Mouse (Mus musculus) yolk sac, embryonic 10.5 days (tissue): ENCODE results near the gene Safb2.

Experiments
- DNase-seq: peaks from one replicate; pipeline ENCODE4 v3.0.0-alpha.2; 2017; ENCODE audit warnings: low spot score

Gene Safb2

DNA sequence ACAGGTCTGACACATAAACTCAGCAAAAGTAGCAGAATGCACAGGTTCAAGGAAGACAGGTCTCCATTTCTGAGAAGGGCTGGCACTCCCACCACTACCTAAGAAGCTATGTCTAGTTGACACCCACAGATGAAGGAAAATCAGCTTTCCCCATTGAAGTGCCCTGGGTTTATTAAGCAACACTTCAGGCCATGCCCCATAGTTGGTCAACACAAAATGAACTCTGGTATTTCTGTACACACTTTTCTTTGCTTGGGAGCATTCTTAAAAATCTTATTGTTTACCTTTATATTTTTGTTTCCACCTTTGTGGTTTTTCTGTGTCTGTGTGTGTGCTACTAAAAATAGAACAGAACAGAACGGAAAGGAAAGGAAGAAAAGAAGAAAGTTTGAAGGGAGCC, 24.3 kb downstream of the Safb2 start:
- no peak for DNase-seq

DNA sequence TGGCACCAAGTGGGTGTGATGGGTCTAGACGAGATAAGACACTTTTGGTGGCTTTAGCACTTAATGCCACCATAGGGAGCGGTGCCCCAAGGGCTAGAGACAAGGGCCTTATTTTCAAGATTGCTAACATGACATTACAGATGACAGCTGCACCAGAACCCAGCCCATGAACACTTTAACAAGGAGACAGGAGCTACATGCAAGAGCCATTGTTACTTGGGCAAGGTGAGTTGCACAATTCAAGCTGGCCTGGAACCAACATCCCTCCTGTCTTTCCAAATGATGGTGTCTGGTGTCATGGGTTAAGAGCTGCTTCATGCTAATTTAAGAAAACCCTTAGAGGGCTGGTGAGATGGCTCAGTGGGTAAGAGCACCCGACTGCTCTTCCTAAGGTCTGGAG, 25.0 kb downstream of the Safb2 start:
- no peak for DNase-seq

DNA sequence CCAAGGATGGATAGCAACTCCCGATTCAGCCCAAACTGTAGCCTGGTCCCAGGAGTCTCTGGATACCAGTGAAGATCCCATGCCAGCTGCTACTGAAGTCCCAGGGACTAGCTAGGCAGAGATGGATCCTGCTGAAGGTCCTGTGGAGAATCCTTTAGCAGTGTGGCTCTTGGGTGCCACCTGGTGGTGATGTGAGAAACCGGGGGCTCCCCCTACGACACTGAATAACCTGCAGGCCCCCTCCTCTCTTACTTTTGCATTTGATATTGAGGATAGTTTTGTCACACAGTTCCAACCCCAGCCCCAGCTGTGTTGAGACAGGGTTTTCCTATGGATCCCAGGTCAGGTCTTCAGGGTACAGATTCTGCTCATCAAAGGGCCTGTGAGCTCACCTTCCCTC, 25.9 kb downstream of the Safb2 start:
- DNase-seq, result peak; percentile 42

DNA sequence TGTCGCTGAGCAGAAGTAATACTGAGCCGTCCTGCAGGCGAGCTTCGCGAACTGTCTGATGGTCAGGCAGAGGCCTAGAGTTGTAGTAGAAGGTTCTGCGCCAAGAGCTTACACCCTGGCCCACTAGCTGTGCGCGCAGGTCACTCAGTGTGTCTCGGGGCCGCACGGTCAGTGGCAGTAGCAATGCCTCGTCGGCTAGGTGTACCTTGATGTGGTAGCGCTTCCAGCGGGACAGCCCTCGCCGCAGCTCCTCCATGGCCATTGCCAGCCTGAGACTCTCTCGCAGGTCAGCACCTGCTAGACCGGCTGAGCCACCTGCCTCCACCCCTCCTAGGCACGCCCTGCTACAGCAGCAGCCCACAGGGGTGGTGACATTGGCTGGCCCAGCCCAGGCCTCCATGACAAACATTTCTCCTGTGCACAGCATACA, 30.2 kb downstream of the Safb2 start, which contains the start of gene Gm20219:
Gm20219 (minus strand) TSS at position 266 of the 430 bp plus-strand sequence.
- DNase-seq, result no peak

DNA sequence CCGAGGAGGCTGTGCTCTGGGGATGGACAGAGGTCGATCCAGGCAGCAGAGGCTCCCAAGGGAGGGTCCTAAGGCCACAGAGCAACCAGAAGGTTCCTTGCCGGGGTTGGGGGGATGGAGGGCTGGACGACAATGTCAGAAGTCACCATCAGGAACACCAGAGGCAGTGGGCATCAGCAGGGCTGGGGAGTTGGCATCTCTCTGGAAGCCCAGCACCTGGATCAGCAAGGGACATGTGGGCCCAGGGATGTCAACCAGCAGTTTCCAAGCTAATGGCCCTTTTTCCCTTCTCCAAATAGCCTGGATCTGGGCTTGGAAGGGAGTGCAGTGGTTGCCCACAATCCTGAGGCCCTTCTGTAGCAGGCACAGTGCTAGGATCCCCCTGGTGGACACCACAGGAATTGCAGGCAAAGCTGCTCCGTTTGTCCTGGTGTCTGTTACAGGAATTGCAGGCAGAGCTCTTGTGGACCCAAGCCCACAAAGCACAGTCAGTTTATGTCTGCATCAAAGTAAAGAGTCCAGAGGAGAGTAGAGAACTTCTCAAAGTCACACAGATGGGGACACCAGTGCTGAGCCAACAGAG, 31.5 kb downstream of the Safb2 start:
- peak; percentile 27 for DNase-seq

DNA sequence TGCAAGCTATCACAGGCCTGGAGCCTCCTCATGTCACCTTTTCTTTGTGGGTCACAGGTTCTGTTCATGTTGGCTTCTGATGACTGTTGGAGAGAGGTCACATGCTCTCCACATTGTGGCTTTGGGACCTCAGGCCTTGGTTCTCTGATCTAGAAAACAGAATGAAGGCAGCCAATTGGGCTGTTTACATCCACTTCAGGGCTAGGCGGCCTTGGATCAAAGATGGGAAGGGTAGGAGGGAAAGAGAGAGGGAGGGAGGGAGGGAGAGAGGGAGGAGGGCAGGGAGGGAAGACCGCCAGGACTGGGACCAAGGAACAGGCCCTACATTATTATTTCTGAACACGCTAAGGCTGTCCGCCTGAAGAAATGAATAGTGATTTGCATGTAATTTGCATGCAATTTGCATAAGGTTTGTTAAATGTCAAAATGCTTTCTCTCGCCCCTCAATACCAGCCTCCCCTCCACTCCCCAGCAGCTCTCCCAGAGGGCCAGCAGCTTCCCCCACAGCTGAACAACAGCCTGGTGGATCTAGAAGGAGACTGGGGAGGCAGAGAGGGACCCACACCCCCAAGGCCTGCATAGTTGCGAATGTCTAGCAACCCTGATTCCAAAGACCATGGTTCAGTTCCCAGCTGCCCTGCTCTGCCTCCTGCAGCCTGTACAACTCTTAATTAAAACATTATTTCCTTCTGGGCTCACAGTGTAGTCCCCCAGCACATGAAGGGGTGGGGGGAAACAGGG, 32.4 kb downstream of the Safb2 start:
- no peak for DNase-seq

DNA sequence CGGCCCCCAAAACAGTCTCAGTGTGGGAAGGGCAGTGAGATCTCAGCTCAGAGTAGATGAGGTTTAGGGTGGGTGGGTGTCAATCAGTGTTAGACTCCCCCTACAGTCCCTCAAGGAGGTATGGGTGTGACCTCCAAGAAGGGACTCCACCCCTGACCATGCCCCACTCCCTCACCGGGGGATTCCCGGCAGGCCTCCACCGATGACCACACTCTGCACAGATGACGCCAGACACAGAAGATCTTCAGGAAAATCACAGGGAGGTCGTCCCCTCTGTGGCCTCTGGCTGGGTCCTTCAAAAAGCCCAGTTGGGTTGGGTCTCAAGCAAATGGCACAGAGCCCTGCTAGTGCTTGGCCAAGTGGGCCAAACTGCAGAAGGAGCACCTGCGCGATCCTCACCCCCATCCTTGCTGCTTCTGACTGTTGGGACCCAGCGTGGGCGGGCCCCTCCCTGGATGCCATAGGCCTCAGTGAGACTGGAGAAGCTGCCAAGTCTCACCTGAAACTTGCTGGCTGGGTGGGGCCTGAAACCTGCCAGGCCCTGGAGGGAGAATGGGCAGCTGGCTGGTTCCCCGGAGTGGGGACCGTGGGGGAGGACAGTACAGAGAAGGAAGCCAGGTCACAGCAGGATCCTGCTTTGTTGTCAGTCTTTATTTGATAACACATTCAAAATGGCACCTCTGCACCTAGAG, 33.5 kb downstream of the Safb2 start:
- DNase-seq, result no peak

DNA sequence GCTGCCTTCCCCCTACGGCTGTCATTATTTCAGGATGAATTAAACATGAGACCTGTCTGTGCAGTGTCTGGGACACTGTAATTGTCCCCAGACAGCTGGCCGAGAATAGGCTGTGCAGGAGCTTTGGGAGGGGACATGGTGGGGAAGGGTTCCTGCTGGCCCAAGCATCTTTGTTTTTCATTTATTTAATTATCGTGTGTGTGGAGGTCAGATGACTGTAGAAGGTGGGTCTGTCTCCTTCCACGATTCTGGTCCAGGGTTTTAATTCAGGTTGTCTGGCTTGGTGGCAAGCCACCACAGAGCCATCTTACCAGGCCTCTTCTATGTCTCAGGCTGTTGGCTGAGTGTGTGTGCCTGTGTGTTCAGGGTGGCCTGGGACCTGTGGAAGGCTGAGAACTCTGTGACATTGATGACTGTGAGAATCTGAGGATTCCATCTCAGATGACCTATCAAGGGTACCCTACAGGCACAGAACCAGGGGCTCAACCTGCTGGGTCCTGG, 35.7 kb downstream of the Safb2 start:
- no peak for DNase-seq

DNA sequence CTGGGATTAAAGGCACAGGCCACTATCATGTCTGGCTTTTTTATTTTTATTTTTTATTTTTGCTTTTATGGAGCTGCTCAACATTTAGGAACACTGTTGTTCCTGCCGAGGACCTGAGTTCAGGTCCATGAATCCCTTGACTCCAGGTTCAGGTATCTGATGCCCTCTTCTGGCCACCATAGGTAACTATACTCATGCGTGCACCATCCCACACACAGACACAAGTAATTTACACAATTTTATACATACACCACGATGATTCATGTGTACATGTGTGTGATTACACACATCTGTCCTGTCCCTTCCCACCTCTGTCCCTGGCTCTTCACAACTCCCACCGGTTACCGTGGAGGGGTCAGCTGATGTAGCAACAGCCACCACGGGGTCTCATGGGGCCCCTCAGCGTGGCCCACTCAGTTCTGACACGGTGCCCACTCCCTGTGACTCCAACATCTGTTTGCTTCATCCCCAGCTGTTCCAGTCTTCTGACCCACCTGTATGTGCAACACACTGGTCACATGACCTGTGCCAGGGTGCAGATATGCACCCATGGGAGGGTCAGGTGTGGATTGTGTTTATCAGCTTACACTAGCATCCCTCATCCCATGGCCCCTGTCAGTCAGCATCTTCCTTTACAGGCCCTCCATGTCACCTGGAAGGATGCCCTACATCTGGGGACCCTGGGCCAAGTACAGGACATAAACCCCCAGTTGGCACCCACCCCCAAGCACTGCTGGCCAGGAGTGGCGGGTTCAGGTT, 36.4 kb downstream of the Safb2 start:
- no peak for DNase-seq

DNA sequence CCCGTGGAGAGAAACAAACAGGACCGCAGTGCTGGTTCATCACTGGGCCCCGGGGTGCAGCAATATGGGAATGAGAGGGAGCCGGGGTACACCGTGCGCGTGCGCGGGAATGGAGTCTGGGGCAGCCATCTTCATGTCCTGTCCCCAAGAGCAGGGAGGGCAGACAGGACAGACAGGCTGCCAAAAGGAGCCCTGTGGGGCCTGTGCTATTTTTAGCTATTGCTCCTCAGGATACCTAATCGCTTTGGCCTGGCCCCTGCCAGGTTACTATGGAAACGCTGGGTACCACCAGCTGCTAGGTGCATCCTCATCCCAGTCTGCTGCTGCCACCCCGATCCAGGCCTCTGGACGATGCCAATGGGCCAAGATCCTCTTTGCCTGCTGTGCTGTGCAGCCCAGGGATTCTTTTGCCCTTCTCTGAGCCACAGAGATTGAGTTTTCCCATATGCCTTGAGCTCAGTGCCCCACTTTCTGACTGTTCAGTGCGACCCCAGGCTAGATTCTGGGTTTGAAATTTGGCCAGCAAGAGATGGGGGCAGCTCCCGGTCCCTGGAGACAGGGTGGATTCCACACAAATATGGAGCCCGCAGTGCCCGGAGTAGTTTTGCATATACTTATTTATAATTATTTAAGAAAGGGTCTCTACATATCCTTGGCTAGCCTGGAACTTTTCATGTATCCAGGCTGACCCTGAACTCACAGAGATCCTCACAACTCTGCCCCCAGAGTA, 37.1 kb downstream of the Safb2 start:
- no peak for DNase-seq

DNA sequence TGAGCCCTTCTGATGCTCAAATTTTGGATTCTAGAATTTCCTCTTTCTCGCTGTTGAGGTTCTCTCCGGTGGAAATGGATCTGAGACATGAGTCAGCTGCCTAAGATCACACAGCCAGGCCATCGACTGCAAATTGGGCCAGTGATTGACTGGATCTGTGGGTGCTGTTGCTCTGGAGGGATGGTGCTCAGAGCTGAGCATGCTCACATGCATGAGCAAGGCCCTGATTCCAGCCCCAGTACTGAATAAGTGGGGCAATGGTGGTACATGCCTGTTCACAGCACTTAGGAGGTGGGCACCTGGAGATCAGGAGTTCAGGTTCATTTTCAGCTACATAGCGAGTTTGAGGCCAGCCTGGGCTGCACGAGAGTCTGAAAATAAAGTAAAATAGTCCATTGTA, 37.8 kb downstream of the Safb2 start:
- no peak for DNase-seq

DNA sequence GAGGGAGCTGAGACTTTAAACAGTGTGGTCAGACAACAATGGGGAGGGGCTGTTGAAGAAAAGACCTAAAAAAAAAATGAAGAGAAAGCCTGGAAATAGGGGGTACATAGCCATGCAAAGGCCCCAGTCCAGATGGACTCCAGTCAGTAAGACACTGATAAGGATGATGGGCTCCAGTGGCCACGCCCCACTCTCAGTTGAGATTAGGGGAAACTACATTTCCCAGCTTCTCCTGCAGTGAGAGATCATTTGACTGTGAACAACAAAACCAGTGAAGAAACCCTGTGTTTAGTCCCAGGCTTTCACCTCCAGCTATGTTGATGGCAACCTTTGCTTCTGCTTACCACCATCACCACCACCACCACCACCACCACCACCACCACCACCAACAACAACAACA, 38.4 kb downstream of the Safb2 start:
- no peak for DNase-seq

DNA sequence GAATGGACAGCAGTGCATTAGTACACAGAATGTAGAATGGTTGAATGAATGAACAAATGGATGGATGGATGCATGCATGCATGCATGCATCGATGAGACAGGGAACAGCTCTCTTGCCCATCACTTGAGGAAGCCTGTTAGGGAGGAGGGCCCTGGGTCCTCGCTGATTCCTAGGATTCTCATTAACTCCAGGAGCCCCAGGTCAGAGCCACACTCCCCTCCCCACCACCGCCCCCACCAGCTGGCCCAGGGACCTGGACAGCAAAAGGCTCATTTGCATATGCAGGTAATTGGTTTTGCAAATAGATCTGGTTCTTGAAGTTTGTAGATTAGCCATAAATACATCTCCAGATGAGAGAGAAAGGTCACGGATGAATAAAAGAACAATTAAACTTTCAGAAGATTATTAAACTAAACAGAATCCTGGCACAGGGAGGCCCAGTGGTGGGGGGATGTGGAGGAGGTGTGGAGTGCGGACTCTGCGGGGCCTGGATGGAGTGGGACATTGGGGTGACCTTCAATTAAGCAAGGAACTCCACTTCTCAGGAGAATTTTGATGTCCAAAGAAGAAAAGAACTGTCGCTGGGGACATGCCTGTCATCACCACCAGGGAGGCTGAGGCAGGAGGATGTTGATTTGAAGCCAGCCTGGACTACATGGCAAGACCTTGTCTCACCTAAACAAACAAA, 39.5 kb downstream of the Safb2 start:
- DNase-seq, result no peak

DNA sequence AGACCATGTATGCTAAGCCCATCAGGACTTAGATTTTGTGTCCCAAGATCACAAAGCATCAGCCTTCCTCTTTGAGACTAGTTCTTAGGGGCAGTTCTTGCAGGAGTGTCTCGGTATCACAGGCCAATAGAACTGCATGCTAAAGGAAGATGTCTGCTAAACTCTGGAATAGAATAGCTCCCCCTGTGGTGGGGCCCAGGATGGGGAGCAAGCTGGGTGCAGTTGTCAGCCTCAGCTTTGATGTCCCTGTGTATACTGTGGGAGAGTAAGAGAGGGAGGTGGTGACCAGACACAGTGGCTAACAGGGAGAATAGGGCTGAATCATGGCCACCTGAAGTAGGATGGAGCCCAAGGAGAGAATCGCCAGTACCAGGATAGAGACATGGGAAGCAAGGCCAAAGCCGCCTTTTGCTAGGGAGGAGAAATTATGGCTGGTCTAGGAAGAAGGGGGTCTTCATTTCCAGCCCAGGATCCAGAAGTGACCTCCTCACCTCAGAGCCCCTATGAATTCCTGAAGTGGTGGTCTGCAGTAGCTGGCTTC, 40.6 kb downstream of the Safb2 start:
- no peak for DNase-seq

DNA sequence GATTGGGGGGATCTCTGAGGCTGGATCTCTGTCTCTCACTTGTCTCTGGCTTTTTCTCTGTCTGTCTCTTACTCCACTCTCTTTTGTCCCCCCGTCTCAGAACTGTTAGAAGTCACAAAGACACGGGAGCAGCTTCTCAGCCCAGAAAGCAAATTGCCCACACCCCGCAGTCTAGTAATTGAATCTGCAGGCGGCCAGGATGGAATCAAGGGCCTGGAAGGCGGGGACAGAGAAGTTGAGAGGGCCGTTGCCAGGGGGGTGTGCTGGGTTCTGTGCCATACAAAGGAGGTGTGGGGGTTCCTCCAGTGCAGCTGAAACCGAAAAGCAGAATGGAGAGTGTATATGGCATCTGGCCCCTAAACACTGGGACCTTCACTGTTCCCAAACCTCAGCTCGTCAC, 41.6 kb downstream of the Safb2 start:
- DNase-seq, result no peak

DNA sequence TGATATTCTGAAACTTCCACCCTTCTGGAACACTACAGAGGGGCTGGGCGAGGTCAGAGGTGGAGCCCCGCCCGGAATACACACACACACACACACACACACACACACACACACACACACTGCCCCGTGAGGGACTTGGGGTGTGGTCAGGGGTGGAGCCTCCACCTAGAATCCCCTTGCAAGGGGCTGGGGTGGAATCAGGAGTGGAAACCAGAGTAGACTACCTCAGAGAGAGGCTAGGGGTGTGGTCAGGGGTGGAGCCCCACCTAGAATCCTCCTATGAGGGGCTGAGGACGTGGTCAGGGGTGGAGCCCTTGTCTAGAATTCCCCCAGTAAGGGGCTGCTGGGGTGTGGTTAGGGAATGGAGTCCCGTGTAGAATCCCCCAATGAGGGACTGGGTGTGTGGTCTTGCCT, 43.8 kb downstream of the Safb2 start:
- DNase-seq, result no peak

DNA sequence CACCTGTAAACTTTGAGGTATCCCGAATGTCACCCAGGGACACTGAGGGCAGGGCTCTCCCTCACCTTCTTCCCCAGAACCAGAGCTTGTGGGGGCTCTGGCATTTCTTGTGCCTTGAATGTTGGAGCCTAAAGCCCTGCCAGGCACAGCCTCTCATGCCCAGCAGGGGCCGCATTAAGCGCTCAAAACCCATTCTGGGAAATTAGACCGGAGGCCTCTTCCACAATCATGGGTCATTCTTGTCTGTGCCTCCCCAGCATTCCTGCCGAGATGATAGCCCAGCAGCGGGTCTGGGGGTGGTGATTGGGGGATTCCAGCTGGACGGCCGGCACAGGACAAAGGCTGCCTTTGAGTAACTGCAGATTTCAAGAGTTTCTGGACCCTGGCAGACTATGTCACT, 46.5 kb downstream of the Safb2 start:
- DNase-seq, result no peak

DNA sequence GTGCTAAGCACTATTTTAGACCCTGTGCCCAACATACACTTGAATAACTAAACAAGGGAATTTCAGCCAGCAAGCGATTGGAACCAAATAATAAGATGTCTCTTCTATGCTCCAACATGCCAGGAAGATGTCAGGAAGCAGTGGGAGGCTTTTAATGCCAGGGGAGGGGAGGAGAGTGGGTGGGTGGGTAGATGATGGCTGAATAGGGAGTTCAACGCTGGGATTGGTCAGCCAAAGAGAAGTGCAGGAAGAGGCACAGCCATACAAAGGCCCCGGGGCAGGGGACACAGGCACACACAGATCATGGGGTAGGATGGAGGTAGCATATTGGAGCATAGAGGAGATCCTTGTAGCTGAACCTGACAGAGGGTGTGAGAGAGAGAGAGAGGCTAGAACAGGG, 47.5 kb downstream of the Safb2 start:
- DNase-seq, result no peak

DNA sequence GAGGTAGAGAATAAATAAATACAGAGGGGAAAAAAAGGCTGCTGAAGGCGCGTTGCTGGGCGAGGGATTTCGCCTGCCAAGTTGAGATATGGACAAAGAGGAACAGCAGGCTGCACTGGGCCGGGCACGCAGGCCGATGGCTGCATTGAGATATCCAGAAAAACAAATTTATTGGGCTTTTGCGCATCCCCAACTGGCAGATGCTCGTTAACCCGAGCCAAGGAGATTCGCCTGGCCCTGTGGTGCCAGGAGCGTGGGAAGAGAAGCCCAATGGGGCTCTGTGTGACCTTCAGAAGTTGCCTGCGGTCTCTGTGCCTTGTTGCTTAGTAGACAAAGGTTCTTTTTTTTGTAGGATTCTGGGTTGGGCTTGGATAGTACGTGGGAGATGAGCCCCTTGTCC, 48.2 kb downstream of the Safb2 start:
- DNase-seq, result no peak

DNA sequence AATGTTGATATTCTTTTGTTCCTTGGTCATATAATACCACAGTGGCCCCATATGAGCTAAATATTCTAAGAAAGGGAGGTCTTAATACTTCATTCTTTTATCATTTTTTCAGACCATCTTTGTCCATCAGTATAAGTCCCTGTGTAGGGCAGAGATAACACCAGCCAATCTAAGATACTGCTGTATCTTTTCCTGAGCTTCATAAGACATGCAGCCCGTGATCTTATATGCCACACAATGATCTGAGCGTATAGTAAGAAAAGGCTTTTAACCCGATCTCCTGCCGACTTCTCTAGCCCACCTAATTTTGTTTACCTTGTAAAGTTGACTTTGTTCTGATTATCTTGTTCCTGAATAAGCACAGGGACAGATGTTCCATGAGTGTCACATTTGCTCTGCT, 59.4 kb downstream of the Safb2 start:
- DNase-seq, result no peak

DNA sequence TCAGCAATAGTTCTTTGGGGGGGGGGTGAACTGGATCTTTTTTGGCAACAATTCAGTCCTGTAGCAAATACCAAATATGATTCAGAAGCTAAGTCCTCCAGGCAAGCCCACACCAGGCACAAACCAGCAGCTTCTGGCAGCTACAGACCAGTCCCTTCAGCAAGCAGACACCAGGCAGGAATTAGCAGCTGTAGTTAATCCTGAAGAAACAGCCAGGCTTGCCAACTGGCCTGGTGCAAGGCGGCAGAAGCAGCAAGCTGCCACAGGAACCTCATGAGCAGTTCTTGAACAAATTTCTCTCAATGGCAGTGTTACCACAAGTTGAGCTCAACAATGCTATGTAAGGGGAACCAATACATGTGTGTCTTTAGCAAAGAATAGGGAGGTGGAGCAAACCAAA, 61.6 kb downstream of the Safb2 start:
- DNase-seq, result no peak
